Mouse (Mus musculus) heart, adult 10 weeks (tissue): ENCODE results near the gene Olfr398. TPM values are rescaled to one million over a fixed set of nuclear protein-coding genes. Genes with fewer than 3 reads are reported as not detected.

ENCODE experiments used
- polyA plus RNA-seq: library from polyadenylated mRNA; stranded (reverse); fragments of 350-450 nt; fragmentation: Illumina TruSeq; extraction: RNeasy Lipid Tissue Mini Kit (QIAGEN cat#74804); gene quantifications from one replicate; pipeline ENCODE4 v1.2.3, GENCODE M21; 2014; ENCODE audit warnings: low read depth, low replicate concordance

Gene Olfr398
- polyA plus RNA-seq = not detected

DNA sequence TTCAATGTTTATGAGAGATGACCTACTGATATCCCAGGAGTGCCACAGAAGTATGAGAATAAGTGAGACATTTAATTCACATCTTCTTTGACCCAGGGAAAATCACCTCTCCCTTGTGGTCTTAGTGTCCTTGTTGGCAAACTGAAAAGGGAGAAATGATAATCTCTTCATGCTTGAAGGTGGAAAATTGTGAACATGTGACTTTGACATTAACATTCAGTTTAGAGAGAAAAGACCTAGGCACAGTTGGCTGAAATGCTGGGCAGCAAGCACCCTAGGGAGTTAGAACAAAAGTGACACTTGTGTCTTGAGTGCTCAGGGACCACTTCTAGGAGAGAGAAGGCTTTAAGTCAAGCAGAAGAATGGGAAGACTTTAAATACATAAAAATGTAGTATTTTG is at the start of gene Olfr398:
TSS of gene Olfr398 (minus strand) at position 101 of the 400 bp plus-strand sequence.

DNA sequence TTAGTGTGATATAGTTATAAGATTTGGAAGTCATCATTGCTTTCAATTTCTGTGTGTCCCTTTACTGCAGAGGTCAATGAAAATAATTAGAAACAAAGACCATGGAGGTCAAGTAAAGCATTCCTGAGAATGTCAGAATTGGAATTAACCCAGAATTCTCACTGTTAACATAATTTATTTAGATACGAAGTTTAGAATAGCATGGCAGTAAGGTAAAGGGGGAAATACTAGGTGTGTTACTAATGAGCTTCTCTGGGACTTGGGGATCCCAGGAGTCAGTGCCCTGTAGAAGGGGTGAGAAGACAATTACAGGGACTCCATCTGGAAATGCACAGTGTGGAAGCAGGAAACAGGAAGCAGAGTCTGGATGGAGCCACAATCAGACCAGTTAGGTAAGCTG is 29.7 kb downstream of the Olfr398 start, which contains the start of gene Olfr397:
TSS of gene Olfr397 (plus strand) at position 301 of the 400 bp plus-strand sequence.

DNA sequence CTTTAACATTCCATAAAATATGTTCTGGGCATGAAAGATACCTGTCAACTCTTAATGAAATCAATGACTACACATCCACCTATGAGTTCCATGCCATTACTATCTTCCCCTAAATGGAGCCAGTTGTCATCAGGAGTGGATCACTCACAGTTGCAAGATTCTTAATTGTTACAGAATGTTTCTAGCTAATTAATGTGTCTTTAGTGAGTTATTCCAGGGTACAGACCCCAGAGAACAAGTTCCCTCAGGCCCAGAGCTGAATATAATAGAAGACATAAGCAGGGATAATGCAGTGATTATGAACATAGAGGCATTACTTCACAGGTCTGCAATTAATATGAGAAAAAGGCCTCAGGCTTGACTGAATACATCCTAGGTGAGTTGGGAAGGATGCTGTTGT is 53.8 kb downstream of the Olfr398 start, which contains the start of gene Olfr23:
TSS of gene Olfr23 (plus strand) at position 301 of the 400 bp plus-strand sequence.

Other genes with a start within 250 kb of the Olfr398 start
- gene Olfr389, start 209.7 kb downstream of the Olfr398 start, polyA plus RNA-seq = not detected
- gene Olfr390, start 207.4 kb downstream of the Olfr398 start, polyA plus RNA-seq = not detected
- gene Olfr391-ps, start 187.4 kb downstream of the Olfr398 start, polyA plus RNA-seq = not detected
- gene Olfr392, start 173.4 kb downstream of the Olfr398 start, polyA plus RNA-seq = not detected
- gene Olfr393, start 139.0 kb downstream of the Olfr398 start, polyA plus RNA-seq = not detected
- gene Olfr394, start 99.6 kb downstream of the Olfr398 start, polyA plus RNA-seq = not detected
- not detected for gene Olfr395, start 81.1 kb downstream of the Olfr398 start, polyA plus RNA-seq
- not detected for gene Olfr23, start 53.7 kb downstream of the Olfr398 start, polyA plus RNA-seq
- not detected for gene Olfr397, start 29.6 kb downstream of the Olfr398 start, polyA plus RNA-seq
- gene Olfr139, start 66.1 kb upstream of the Olfr398 start, polyA plus RNA-seq = not detected
- gene Olfr399, start 66.2 kb upstream of the Olfr398 start, polyA plus RNA-seq = not detected
- gene Zfp616, start 79.5 kb upstream of the Olfr398 start, polyA plus RNA-seq = not detected
- gene Olfr401, start 123.3 kb upstream of the Olfr398 start, polyA plus RNA-seq = not detected
- not detected for gene Olfr402, start 163.1 kb upstream of the Olfr398 start, polyA plus RNA-seq
- gene Olfr403, start 195.8 kb upstream of the Olfr398 start, polyA plus RNA-seq = not detected
- not detected for gene Olfr43, start 221.0 kb upstream of the Olfr398 start, polyA plus RNA-seq